Mouse (Mus musculus): ENCODE results near the gene Il2rb.

DNA sequence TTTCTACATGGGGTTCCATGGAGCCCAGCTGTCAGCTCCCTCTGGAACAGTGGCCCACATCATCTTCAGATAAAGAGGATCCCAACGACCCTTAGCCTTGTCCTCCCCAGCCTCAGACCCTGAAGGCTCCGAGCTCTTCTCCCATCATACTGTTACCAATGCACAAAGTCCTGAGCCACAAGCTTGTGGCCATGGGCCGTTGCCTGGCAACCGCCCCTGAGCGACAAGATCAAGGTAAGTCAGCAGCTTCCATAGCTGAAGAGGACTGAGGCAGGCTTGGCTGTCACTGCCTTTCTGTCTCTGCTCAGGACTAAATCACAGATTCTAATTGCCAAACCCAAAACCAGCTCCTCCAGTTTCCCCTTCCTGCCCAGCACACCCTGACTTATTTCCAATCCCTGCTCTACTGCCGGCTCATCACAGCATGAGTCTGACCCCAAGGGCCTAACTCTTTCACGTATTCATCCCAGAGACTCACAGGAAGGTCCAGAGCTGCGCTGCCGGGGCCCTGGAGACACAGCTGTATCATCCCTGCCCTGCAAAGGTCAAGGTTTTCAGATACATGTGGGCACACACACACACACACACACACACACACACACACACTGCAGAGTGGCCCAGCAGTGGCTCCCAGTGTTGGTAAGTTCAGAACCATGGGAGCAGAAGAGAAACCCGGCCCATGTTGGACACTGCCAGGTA is 40.8 kb upstream of the Il2rb start:
- no peak for TF ChIP-seq CTCF (IDR thresholded peaks at IDR 0.05; ENCODE audit: low read depth)
- no peak for TF ChIP-seq EP300 (optimal IDR thresholded peaks at IDR 0.05)

All from stomach, postnatal 0 days (tissue).